Mouse (Mus musculus): Measurements from ENCODE around the gene Papolg. TPM values are rescaled to one million over a fixed set of nuclear protein-coding genes. Genes with fewer than 3 reads are reported as not detected.

Gene Papolg
- total RNA-seq (2012; rRNA removed) (13.3 and 13.6 TPM in 2 replicates), total RNA-seq (2014; rRNA removed) (23.0 and 23.1 TPM in 2 replicates), polyA plus RNA-seq (2012; ENCODE audit: insufficient read length, low read depth) (15.3 and 15.7 TPM in 2 replicates)

GRCm38 (mm10) chr11:23895060-23895426 lies at the start of gene Papolg:
Gene Papolg (minus strand): TSS chr11:23895253.
- TF ChIP-seq ZC3H11A (IDR thresholded peaks at IDR 0.05; ENCODE audit: low read depth, low read length) = no peak
- TF ChIP-seq POLR2A (IDR thresholded peaks at IDR 0.05; ENCODE audit: low read depth, low read length) = peak; percentile 97
- peak; percentile 74 for TF ChIP-seq HCFC1 (IDR thresholded peaks at IDR 0.05; ENCODE audit: low read depth, low read length)
- TF ChIP-seq NELFE (IDR thresholded peaks at IDR 0.05; ENCODE audit: low read depth, low read length) = peak; percentile 96
- no peak for TF ChIP-seq JUN (IDR thresholded peaks at IDR 0.05; ENCODE audit: insufficient read depth, low read depth, low read length)
- TF ChIP-seq PAX5 (IDR thresholded peaks at IDR 0.05; ENCODE audit: low read length) = no peak
- TF ChIP-seq ZNF384 (IDR thresholded peaks at IDR 0.05; ENCODE audit: low read depth, low read length) = no peak
- 0 out of 2 replicates have a peak, but pooled peaks have one; percentile 17 for TF ChIP-seq NRF1 (IDR thresholded peaks at IDR 0.05; ENCODE audit: low read depth, low read length)
- peak; percentile 87 for TF ChIP-seq SIN3A (IDR thresholded peaks at IDR 0.05; ENCODE audit: low read length)
- TF ChIP-seq TBP (conservative IDR thresholded peaks at IDR 0.05; ENCODE audit: low read depth, low read length) = peak; percentile 91
- no peak; the same call in 1 of the 2 replicates for TF ChIP-seq BHLHE40 (IDR thresholded peaks at IDR 0.05; ENCODE audit: low read depth, low read length)
- peak; percentile 71; the same call in 1 of the 2 replicates for TF ChIP-seq ZMIZ1 (IDR thresholded peaks at IDR 0.05; ENCODE audit: low read depth, low read length)
- peak; percentile 88; the same call in 1 of the 2 replicates for TF ChIP-seq POLR2AphosphoS2 (IDR thresholded peaks at IDR 0.05; ENCODE audit: low read depth, low read length)
- TF ChIP-seq MYC (IDR thresholded peaks at IDR 0.05; ENCODE audit: low read depth, low read length) = peak; percentile 52; the same call in 1 of the 2 replicates
- TF ChIP-seq MEF2A (IDR thresholded peaks at IDR 0.05; ENCODE audit: borderline replicate concordance, low read depth, low read length) = peak; percentile 62
- peak; percentile 61 for TF ChIP-seq TCF12 (IDR thresholded peaks at IDR 0.05; ENCODE audit: low read depth, low read length)
- TF ChIP-seq MAZ (IDR thresholded peaks at IDR 0.05; ENCODE audit: low read depth, low read length) = peak; percentile 49; the same call in 1 of the 2 replicates
- peak; percentile 48; the same call in 1 of the 2 replicates for TF ChIP-seq MXI1 (IDR thresholded peaks at IDR 0.05; ENCODE audit: low read depth, low read length)
- TF ChIP-seq USF2 (conservative IDR thresholded peaks at IDR 0.05; ENCODE audit: low read depth, low read length) = no peak
- peak; percentile 74 for TF ChIP-seq ELF1 (IDR thresholded peaks at IDR 0.05; ENCODE audit: low read depth, low read length)
- TF ChIP-seq IRF4 (IDR thresholded peaks at IDR 0.05; ENCODE audit: low read depth, low read length) = peak; percentile 71; the same call in 1 of the 2 replicates
- peak; percentile 95 for DNase-seq (ENCODE audit: extremely low read depth)
- no peaks in the 10 kb centered on the region for H3K27me3 ChIP-seq (replicated peaks)
- peak within 1 kb of the TSS; percentile 75 for H3K9ac ChIP-seq (ENCODE audit: insufficient read depth, low read depth)
- in situ Hi-C loops (cut with MboI; ENCODE audit: low pct_ligation_motif_present, low pct_unique_long_range_greater_than_20kb, low sequenced_read_pairs) (no loop called here), dilution Hi-C loops (cut with MboI; ENCODE audit: extremely low pct_ligation_motif_present, extremely low pct_unique_long_range_greater_than_20kb, low sequenced_read_pairs) (no loop called here)
- no peaks in the 10 kb centered on the region for H3K9me3 ChIP-seq (replicated peaks; ENCODE audit: low read length)
- peak within 1 kb of the TSS; percentile 87 for H3K4me2 ChIP-seq (ENCODE audit: insufficient read depth, low read depth, poor library complexity, severe bottlenecking)
- H3K79me2 ChIP-seq (replicated peaks; ENCODE audit: control insufficient read depth, extremely low read depth, insufficient read depth, poor library complexity, severe bottlenecking) = peaks cover 20% of the 10 kb centered on the region
- H3K4me3 ChIP-seq (replicated peaks in 1 of 3; ENCODE audit: low read depth in 2 of 3, low read length in 2 of 3, poor library complexity in 1 of 3) = peak within 1 kb of the TSS; percentile 80 to 92 (median 91)
- peak within 1 kb of the TSS; percentile 89 for H3K27ac ChIP-seq (ENCODE audit: insufficient read depth, low read depth)
- H3K36me3 ChIP-seq (replicated peaks in 1 of 2; ENCODE audit: control insufficient read depth in 1 of 2, insufficient read depth in 1 of 2, low read length in 1 of 2) = peaks cover 6 to 14% of the 10 kb centered on the region in 2 experiments
- peaks cover 0 to 14% of the 10 kb centered on the region in 2 experiments; a peak in 1 of 4 replicates for H3K4me1 ChIP-seq (ENCODE audit: control insufficient read depth in 1 of 2, insufficient read depth in 2 of 2)
